Mouse (Mus musculus) erythroblast, embryonic 14.5 days (primary cell): ENCODE data around the gene Cckar.

Experiments
- GATA1 ChIP-seq: IDR thresholded peaks from 2 replicates; pipeline ENCODE4 v1.6.1; 2012; ENCODE audit warnings: low read length, inconsistent platforms, mixed read lengths
- TAL1 ChIP-seq: IDR thresholded peaks from 3 replicates; pipeline ENCODE4 v1.6.1; 2012; ENCODE audit warnings: low read length, inconsistent platforms, mixed read lengths

DNA sequence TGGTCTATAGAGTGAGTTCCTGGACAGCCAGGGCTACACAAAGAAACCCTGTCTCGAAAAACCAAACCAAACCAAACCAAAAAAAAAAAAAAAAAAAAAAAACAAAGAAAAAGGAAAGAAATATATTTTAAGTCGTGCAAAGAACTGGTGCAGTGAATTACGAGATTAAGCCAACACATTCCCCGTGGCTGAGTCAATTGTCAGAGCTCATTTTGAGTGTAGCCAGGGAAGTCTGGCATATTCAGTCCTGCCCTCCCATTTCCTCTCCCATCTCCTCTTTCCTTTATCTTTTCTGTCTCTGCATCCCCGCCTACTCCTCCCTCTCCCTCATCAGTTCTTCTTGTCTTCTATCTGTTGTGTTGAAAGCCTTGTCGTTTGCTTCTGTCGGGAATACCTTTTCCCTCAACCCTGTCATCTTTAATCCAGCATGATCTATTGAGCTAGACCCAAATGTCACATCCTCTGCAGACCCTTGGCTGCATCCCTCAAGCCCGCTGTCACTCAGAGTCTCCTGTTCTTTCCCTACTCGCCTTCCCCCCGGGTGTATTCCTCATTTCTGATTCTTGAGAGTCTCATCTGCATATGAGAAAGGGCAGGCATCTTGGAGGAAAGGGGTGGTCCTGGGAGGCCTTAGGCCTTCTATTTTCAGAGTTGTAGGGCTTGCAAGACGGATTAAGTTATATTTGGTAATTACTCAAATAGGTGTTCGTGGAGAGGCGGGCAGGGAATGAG, 29.3 kb downstream of the Cckar start:
- TF ChIP-seq GATA1 (no peak), TAL1 (no peak)
